Mouse (Mus musculus) embryonic fibroblast, embryonic 13.5 days (primary cell): ENCODE measurements around the gene Oas3.

Source experiments
- CTCF ChIP-seq: IDR thresholded peaks from 2 replicates; pipeline ENCODE4 v1.5.1; 2011; ENCODE audit warnings: mild to moderate bottlenecking, control low read depth, low read length, moderate library complexity, borderline replicate concordance; ENCODE audit not compliant: insufficient read depth
- POLR2A ChIP-seq: IDR thresholded peaks from 2 replicates; pipeline ENCODE4 v1.6.1; 2011; ENCODE audit warnings: low read depth, mild to moderate bottlenecking, control low read depth, low read length, moderate library complexity

GRCm38 (mm10) chr5:120710826-120711248, 66.6 kb downstream of the Oas3 start:
- TF ChIP-seq POLR2A (no peak), CTCF (no peak)
